Mouse (Mus musculus) E14TG2a.4 (cell line): ENCODE results near the gene Prop1.

ENCODE experiments used
- CTCF ChIP-seq: conservative IDR thresholded peaks from 2 replicates; pipeline ENCODE4 v1.5.1; 2014; ENCODE audit warnings: low read length
- NANOG ChIP-seq: IDR thresholded peaks from 2 replicates; pipeline ENCODE4 v1.6.1; 2014; ENCODE audit warnings: borderline replicate concordance, low read length, mixed read lengths
- POU5F1 ChIP-seq: IDR thresholded peaks from 2 replicates; pipeline ENCODE4 v1.6.1; 2014; ENCODE audit warnings: low read length, borderline replicate concordance

DNA sequence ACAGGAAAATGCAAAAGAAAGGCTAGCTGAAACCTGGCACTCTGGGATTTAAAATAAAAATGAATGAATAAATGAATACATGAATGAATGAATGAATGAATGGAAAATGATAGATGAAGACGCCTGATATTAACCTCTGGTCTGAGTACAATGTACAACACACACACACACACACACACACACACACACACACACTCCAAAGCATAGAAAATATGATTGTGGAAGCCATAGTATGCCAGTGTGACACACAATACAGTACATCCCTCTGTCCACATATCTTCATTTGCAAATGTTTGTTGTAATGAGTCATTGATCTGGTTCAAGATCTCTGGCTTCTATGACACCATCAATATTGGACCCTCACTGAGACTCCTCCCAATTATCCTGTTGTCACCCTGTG lies 21.5 kb downstream of the Prop1 start:
- TF ChIP-seq CTCF (no peak), POU5F1 (no peak), NANOG (no peak)
